Mouse (Mus musculus) cortical plate, adult 2 months (tissue): ENCODE measurements at regions not wholly inside any gene's neighbourhood (a gene's known extent, or its start where the extent isn't known, plus 50 kb on each side); places are given as distances from the start of the nearest gene placed in this dataset.

Experiments
- H3K27ac ChIP-seq: fragments of 200-500 bp; 2 replicates; pipeline ENCODE4 v1.5.1; 2012; ENCODE audit warnings: low read length, control low read depth, inconsistent platforms; ENCODE audit not compliant: insufficient read depth
- H3K4me1 ChIP-seq: fragments of 200-500 bp; 2 replicates; pipeline ENCODE4 v1.6.1; 2011; ENCODE audit warnings: low read length; ENCODE audit not compliant: control insufficient read depth, insufficient read depth
- H3K4me3 ChIP-seq: fragments of 200-500 bp; 2 replicates; pipeline ENCODE4 v1.5.1; 2011; ENCODE audit warnings: mild to moderate bottlenecking, low read length, control low read depth; ENCODE audit not compliant: insufficient read depth
- CTCF ChIP-seq: fragments of 200-500 bp; IDR thresholded peaks from 2 replicates; pipeline ENCODE4 v1.5.1; 2011; ENCODE audit warnings: mild to moderate bottlenecking, control low read depth, low read length; ENCODE audit not compliant: insufficient read depth; ENCODE audit errors: extremely low read depth
- POLR2A ChIP-seq: fragments of 200-500 bp; IDR thresholded peaks from 2 replicates; pipeline ENCODE4 v1.6.1; 2011; ENCODE audit warnings: mild to moderate bottlenecking, low read length, control low read depth; ENCODE audit not compliant: insufficient read depth; ENCODE audit errors: extremely low read depth

- no peak overlapping the region for H3K4me3 ChIP-seq
- H3K4me1 ChIP-seq, result no peaks in the 10 kb centered on the region
- TF ChIP-seq POLR2A (no peak), CTCF (no peak)
- H3K27ac ChIP-seq, result no peak overlapping the region
These were observed 91.5 kb upstream of the Kctd3 start for GRCm38 (mm10) chr1:189099121-189099520.

DNA sequence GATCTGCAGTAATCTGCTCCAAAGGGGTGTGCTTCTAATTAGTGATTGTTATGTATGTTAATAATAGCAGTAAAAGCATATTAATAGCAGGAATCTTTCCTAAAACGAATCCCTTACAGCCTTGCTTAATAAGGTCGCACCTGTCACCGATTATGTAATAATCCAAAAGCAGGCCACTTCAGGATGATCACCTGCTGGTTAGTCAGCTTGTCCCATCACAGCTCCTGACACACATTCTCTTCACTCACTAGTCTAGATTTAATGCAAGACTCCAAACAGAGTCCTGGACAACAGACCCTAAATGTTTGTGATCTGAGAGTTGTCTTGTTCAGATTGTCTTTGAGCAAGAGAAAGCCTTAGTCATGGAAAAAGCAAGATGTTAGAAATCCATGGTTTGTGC lies 85.2 kb upstream of the Kctd3 start:
- no peak for TF ChIP-seq CTCF
- TF ChIP-seq POLR2A, result no peak
- no peaks in the 10 kb centered on the region for H3K4me1 ChIP-seq
- H3K4me3 ChIP-seq, result no peak overlapping the region

GRCm38 (mm10) chr1:189085245-189085644 lies 77.6 kb upstream of the Kctd3 start:
- H3K4me1 ChIP-seq, result no peaks in the 10 kb centered on the region
- no peak overlapping the region for H3K27ac ChIP-seq
- TF ChIP-seq CTCF (no peak), POLR2A (no peak)
- no peak overlapping the region for H3K4me3 ChIP-seq

More for the DNA sequence above, 85.2 kb upstream of the Kctd3 start:
- no peak overlapping the region for H3K27ac ChIP-seq

DNA sequence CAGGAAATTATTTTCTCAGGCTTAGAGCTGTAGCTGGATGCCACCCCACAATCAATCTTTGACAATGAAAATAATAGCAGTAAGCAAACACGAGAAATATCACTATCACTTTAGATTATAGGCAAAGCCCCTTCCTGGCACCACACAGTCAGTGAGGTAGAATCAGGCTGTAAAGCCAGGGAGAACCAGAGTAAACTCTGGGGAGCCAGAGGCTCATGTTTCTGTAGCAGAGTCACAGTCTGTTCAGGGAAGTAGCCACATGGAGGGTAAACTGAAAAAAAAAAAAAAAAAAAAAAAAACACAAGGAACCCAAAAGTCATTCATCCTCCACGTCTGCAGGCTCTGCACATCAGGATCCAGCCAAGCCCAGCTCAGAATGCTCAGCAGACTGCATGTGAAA lies 73.6 kb upstream of the Kctd3 start:
- Histone ChIP-seq H3K4me1 (no peaks in the 10 kb centered on the region), H3K27ac (no peak overlapping the region), H3K4me3 (no peak overlapping the region)
- TF ChIP-seq CTCF (no peak), POLR2A (no peak)

DNA sequence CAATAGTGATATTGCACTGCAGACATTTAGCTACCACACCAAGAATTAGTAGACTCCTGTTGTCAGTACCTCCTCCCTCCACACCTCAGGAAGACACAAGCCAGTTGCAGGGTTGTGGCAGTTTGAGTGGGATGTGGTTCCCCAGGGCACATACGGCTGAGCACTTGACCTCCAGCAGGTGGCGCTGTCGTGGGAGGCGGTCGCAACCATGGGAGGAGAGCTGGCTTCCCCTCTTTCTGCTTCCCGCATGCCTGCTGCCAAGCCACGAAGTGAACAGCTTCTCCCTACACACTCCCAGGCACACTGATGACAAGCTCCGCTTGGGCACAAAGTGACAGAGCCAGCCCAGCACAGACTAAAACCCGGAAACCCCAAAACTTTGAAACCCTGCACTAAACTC lies 73.2 kb upstream of the Kctd3 start:
- Histone ChIP-seq H3K4me1 (no peaks in the 10 kb centered on the region), H3K27ac (no peak overlapping the region), H3K4me3 (no peak overlapping the region)
- TF ChIP-seq POLR2A (no peak), CTCF (peak; percentile 63)

DNA sequence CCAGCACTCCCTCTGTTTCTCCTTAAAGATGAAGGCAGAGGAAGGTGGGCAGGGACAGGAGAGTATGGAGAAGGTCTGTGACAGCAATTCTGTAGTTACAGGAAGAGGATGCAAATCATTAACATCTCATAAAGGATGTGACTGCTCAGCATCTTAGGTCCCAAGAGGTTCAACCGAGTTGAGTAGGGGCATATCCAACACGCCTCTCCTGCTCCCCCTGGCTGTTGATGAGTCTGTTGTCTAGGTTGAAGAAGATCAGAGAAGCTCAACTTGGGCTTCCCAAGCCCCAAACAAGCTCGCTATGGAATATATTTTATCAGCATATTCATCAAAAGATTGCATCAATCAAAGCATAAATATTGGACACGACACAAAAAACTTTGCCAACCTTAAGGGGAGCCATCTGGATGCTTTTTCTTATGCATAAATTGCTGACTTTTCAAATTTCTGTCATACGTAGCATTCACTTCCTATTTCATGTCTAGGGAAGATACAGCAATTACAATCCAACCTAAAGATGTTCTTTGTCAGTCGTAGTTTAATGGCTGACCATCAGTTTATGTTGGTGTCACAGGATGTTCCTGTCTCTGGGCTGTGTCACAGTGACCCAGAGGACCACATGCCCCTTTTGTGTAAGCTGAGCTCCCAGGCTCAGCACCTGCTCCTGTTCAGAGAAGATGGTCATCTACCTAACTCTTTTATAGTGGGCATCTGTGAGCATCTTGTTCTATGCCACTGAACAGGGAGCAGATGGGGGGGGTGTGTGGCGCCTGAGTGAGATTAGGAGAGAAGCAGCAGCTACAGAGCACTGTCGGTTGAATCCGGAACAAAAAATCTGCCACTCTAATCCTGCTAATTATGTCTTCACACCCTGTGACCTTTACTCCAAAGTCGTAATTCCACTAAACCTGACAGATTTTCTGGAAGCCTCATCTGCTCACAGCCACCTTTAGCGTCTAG lies 72.1 kb upstream of the Kctd3 start:
- H3K27ac ChIP-seq, result no peak overlapping the region
- H3K4me3 ChIP-seq, result no peak overlapping the region
- TF ChIP-seq CTCF (no peak), POLR2A (no peak)
- no peaks in the 10 kb centered on the region for H3K4me1 ChIP-seq

DNA sequence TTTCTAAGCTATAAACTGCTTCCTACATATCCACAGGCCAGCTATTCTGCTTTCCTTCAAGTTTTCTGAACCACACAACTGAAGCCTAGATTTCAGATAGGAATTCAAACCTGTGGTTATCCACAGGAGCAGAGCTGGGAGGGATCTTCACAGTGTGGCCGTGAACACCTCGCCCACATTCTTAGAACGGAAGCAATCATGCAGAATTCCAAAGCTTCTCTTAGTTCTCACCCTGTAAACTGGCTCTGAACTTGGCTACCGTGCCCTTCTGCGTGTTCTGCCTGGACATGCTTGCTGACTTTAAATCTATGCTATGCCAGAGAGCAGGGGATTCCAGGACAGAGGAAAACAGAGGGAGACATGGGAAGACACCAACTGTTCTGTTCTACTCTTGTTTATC lies 70.2 kb upstream of the Kctd3 start:
- Histone ChIP-seq H3K4me3 (no peak overlapping the region), H3K27ac (no peak overlapping the region), H3K4me1 (no peaks in the 10 kb centered on the region)
- TF ChIP-seq CTCF, result no peak
- no peak for TF ChIP-seq POLR2A

DNA sequence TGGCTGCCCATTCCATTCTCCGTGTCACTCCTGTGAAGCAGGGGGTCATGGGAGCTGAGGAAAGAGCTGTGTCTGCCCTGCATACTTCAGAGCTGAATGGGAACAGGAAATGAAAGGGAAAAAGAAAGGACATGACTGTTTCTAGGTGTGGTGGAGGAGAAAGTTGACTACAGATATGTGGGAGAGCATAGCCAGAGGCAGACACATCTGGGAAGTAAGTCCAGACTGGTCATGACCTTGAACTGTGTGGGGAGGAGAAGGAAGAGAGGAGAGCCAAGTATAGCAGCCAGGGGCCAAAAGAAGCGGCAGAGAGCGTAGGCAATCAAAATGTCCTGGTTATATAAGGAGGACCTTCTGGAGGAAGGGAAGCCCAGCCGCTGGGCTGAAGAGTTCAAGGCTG lies 68.6 kb upstream of the Kctd3 start:
- H3K27ac ChIP-seq, result no peak overlapping the region
- H3K4me1 ChIP-seq, result no peaks in the 10 kb centered on the region
- H3K4me3 ChIP-seq, result no peak overlapping the region
- TF ChIP-seq POLR2A, result no peak
- no peak for TF ChIP-seq CTCF

- no peak overlapping the region for H3K4me3 ChIP-seq
- TF ChIP-seq POLR2A (no peak), CTCF (no peak)
- no peaks in the 10 kb centered on the region for H3K4me1 ChIP-seq
- no peak overlapping the region for H3K27ac ChIP-seq
These were observed 68.0 kb upstream of the Kctd3 start for GRCm38 (mm10) chr1:189075671-189076070.

DNA sequence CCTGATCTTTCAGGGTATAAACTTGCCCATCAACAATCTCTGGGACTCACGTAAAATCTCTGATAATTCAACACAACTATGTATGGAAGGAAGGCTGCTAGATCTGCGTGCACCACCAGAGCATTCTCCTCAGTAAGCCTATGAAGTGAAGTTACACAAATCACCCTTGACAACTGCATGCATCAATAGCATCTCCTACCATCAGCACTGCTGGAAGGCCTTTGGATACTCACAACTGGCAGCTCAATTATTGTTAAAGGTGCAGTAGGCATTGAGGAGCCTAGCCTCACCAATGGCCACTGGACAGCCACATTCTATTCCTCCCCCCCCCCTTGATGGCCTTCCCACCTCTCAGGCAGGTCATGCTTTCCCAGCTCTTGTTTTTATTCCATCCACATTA lies 64.9 kb upstream of the Kctd3 start:
- TF ChIP-seq CTCF (no peak), POLR2A (no peak)
- Histone ChIP-seq H3K4me3 (no peak overlapping the region), H3K4me1 (no peaks in the 10 kb centered on the region), H3K27ac (no peak overlapping the region)
